Mouse (Mus musculus) thymus, postnatal 10 days (tissue): Measurements from ENCODE around the gene Clmn.
A peak's percentile ranks its signal among the peaks of the same experiment; 100 is the strongest.

Experiments used
- DNase-seq, 2 experiments: peaks; one replicate each; pipeline ENCODE4 v3.0.0; 2021; ENCODE audit warnings: low spot score in 2 of 2

Gene Clmn

GRCm38 (mm10) chr12:104813762-104814161, 51.1 kb downstream of the Clmn start:
- DNase-seq: no peak

- DNase-seq: peak in 1 of 2 experiments; percentile 15
Measured at GRCm38 (mm10) chr12:104812711-104813110, 52.2 kb downstream of the Clmn start.

- no peak for DNase-seq
Measured at GRCm38 (mm10) chr12:104810923-104811443, 53.9 kb downstream of the Clmn start.

- no peak for DNase-seq
Measured at GRCm38 (mm10) chr12:104808421-104809067, 56.3 kb downstream of the Clmn start.

GRCm38 (mm10) chr12:104806680-104807375, 58.0 kb downstream of the Clmn start:
- DNase-seq: no peak

GRCm38 (mm10) chr12:104801494-104802260, 63.2 kb downstream of the Clmn start:
- DNase-seq: no peak

- DNase-seq: no peak
Measured at GRCm38 (mm10) chr12:104799365-104799764, 65.5 kb downstream of the Clmn start.

- no peak for DNase-seq
Measured at GRCm38 (mm10) chr12:104797905-104798304, 67.0 kb downstream of the Clmn start.

- DNase-seq: no peak
Measured at GRCm38 (mm10) chr12:104796635-104797378, 68.1 kb downstream of the Clmn start.

- DNase-seq: no peak
Measured at GRCm38 (mm10) chr12:104794957-104795356, 69.9 kb downstream of the Clmn start.

- no peak for DNase-seq
Measured at GRCm38 (mm10) chr12:104793486-104793885, 71.4 kb downstream of the Clmn start.

GRCm38 (mm10) chr12:104777603-104778002, 87.3 kb downstream of the Clmn start:
- no peak for DNase-seq

GRCm38 (mm10) chr12:104771941-104772340, 92.9 kb downstream of the Clmn start:
- DNase-seq: no peak

GRCm38 (mm10) chr12:104769201-104769785, 95.6 kb downstream of the Clmn start:
- DNase-seq: no peak

GRCm38 (mm10) chr12:104767183-104767582, 97.7 kb downstream of the Clmn start:
- DNase-seq: peak in 1 of 2 experiments; percentile 17

GRCm38 (mm10) chr12:104765761-104766160, 99.1 kb downstream of the Clmn start:
- no peak for DNase-seq

GRCm38 (mm10) chr12:104765116-104765515, 99.8 kb downstream of the Clmn start:
- DNase-seq: no peak

- no peak for DNase-seq
Measured at GRCm38 (mm10) chr12:104763918-104764317, 101.0 kb downstream of the Clmn start.

GRCm38 (mm10) chr12:104761411-104761810, 103.5 kb downstream of the Clmn start:
- no peak for DNase-seq

- no peak for DNase-seq
Measured at GRCm38 (mm10) chr12:104758066-104758465, 106.8 kb downstream of the Clmn start.

GRCm38 (mm10) chr12:104753686-104754085, 111.2 kb downstream of the Clmn start:
- no peak for DNase-seq
